Mouse (Mus musculus) bone marrow, adult 2 months (tissue): ENCODE measurements at regions not wholly inside any gene's neighbourhood (a gene's known extent, or its start where the extent isn't known, plus 50 kb on each side); places are given as distances from the start of the nearest gene placed in this dataset.

Experiments used
- CTCF ChIP-seq: fragments of 200-500 bp; IDR thresholded peaks from 2 replicates; pipeline ENCODE4 v1.5.1; 2011; ENCODE audit warnings: low read length, control low read depth; ENCODE audit not compliant: control insufficient read depth, insufficient read depth
- POLR2A ChIP-seq: fragments of 200-500 bp; IDR thresholded peaks from 2 replicates; pipeline ENCODE4 v1.6.1; 2011; ENCODE audit warnings: low read depth, mild to moderate bottlenecking, control low read depth, low read length, borderline replicate concordance; ENCODE audit not compliant: control insufficient read depth

GRCm38 (mm10) chr13:37107721-37108120 lies 57.7 kb upstream of the F13a1 start:
- TF ChIP-seq CTCF (no peak), POLR2A (no peak)
